Mouse (Mus musculus): ENCODE measurements around the gene Slc35a3.
A peak's percentile ranks its signal among the peaks of the same experiment; 100 is the strongest.
"Not testable (repeated sequence)": the region's sequence is repeated elsewhere in the genome, so short reads cannot be mapped to it uniquely, and the experiment has no call there.

Slc35a3 gene

DNA sequence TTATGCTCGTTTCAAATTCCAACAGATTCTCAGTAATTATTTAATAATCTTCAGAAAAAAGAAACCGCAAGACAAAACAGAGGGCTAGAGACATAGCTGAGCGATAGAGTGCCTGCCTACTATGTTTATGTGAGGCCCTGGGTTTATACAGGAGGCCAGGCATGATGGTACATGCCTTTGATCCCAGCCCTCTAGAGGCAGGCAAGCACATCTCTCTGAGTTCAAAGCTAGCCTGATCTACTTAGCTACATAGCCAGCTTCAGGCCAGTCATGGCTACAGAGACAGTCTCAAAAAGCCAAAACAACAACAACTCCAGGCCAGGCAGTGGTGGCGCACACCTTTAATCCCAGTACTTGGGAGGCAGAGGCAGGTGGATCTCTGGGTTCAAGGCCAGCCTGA lies 11.0 kb downstream of the Slc35a3 start:
- no peak for DNase-seq (ENCODE audit: low spot score in 2 of 2)

DNA sequence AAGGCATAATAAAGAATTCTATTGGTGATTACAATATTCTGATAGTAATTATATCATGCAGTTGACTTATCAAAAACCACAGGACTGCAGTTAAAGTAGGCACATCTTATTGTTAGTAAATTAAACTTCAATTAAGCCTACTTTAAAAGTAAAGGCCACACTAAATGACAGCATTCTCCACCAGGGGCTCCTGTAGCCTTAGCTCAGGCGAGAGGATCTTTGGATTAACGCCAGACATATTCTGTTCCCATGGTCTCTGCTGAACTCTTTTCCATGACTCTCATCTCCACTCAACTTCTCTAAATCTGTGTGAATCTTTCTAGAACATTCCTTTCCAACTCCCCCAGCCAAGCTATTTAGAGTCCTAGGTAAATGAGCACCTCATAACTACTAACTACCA lies 13.8 kb downstream of the Slc35a3 start:
- DNase-seq (ENCODE audit: low spot score in 2 of 2), result no peak

GRCm38 (mm10) chr3:116695666-116695985 lies 17.0 kb downstream of the Slc35a3 start:
- no peak for DNase-seq (ENCODE audit: low spot score in 2 of 2)

- no peak for DNase-seq (ENCODE audit: low spot score in 2 of 2)
Observed at GRCm38 (mm10) chr3:116694955-116695665, 17.5 kb downstream of the Slc35a3 start.

- DNase-seq (ENCODE audit: low spot score in 2 of 2), result no peak
Observed at GRCm38 (mm10) chr3:116694312-116694711, 18.3 kb downstream of the Slc35a3 start.

DNA sequence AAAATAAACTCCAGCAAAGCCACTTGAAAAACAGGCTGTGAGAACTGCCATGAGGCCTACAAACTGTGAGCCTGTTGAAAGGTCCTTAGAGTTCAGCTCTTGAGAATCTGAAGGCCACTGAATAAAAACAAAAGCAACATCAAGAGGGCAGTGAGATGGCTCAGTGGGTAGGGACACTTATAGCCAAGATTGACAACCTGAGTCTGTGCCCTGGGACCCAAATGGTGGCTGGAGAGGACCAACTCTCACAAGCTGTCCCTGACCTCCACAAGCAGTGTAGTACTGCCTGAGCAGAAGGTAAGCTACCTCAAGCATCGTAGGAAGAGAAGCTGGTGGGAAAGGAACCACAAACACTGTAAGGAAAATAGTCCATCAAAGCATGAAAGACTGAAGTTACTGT lies 31.5 kb downstream of the Slc35a3 start, which contains the start of gene Gm43191:
Gm43191 (minus strand) TSS at position 101 of the 400 bp plus-strand sequence.
- DNase-seq (ENCODE audit: low spot score in 2 of 2), result no peak

- not testable (repeated sequence) for DNase-seq (ENCODE audit: low spot score in 2 of 2)
Observed at GRCm38 (mm10) chr3:116664281-116664680, 48.4 kb downstream of the Slc35a3 start.

DNA sequence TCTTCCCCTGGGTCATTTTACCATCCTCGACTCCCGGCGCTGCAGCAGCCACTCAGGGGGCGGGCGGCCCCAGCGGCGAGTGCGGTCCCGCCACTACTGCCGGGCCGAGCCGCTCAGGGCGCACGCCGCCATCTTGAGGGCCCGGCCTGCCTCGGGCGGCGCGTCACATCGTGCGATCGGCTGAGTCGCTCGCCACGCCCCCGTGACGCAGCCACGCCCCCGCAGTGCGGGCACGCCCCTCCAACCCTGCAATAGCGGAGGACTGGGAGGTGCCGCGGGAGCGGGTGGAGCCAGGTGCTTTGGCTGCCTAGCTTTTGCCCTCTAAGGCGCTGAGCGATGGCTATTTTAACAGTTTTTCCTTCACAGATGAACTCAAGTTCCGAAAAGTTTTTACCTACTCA lies 50.2 kb downstream of the Slc35a3 start, which contains the start of gene Mfsd14a:
Mfsd14a (minus strand) TSS at position 215 of the 401 bp plus-strand sequence.
- DNase-seq (ENCODE audit: low spot score in 2 of 2), result peak; percentile 93 to 98

DNA sequence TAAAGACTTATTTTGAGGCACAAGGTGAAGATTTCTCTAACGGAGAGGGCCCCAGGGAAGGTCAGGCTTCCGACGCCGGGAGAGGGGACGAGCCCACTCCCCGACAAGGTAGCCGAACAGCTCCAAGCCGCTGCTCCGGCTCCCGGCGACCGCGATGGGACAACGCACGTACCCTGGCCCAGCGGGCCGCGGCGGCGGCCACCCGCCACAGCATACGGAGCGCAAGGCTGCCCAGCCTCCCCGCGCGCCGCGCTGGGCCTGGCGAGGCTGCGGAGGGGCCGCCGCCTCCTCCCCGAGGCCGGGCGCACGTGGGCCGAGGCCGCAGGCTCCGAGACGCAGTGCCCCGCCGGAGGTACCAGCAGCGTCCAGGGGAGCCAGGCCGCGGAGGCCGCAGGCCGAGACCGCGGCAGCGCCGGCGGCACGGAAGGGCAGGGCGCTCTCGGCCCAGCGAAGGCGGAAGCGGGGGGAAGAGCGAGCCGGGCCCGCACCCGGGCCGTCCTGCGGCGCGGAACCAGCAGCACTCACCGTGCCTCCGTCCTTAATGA lies 50.7 kb downstream of the Slc35a3 start:
- DNase-seq (ENCODE audit: low spot score in 2 of 2), result peak in 1 of 2 experiments; percentile 27

DNA sequence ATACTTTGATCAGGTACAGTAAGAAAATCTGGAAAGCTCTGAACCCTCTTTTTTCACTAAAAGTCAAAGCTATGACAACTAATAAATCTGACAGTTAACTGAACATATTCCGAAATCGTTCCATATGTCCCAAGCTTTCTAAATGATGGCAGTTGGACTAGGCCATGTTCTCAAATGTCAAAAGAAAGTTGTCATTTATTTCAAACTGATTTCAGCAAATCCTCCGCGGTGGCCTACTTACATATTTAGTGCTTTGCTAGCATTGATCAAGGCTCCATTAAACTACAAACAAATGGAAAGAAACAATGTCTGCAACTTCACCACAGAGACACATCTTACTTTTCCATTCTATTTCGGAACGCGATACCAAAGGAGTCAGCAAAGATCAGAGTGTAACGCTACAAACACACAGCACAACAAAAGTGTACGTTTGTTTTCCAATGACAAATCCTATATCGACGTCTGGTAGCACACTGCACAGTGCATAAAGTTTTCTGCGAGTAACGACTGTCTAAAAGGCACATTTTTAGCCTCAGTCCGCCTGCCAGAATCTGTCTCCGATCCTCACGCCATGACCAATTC lies 51.3 kb downstream of the Slc35a3 start:
- no peak for DNase-seq (ENCODE audit: low spot score in 2 of 2)

DNA sequence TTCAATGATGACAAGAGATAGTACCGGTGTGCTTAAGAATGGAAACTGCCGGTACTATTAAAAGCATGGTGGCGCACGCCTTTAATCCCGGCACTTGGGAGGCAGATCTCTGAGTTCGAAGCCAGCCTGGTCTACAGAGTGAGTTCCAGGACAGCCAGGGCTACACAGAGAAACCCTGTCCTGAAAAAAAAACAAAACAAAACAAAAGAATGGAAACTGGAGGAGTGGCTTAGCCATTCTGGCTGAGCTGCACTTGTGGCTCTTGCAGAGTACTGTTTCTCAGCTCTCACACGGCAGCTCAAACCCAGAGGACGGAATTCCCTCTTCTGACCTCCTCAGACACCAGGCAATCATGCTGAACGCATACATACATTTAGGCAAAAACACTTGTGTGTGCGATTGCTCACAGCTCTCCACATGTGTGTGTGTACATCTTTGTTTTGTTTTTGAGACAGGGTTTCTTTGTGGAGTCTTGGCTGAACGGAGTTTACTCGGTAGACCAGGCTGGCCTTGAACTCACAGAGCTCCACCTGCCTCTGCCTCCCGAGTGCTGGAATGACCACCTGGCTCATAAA lies 52.7 kb downstream of the Slc35a3 start:
- no peak for DNase-seq (ENCODE audit: low spot score in 2 of 2)

DNA sequence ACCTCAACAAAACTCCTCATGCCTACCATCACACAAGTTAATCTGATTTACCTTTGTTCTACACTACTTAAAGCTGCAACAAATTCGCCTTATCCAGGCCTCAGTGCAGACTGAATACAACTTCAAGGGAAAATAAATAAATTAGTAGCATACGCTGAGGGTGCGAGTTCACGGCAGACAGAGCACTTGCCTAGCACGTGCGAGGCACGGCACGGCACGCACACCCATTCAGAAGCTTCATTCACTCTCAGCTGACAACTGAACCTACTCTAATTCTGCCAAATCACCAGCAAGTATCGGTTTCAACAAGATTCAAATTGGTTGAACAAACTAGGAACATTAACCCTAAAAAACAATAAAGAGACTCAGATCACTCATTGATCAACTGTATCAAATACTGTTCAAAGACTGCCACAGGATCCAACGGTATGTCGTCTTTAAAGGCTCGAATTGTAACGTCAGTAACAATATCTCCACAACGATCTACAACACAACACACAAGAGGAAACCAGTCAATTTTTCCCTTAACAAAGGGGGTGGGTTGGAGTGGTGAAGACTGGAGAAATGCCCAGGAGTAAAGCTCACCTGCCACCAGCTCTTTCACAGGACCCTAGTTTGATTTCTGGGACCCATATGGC lies 53.6 kb downstream of the Slc35a3 start:
- no peak for DNase-seq (ENCODE audit: low spot score in 2 of 2)

GRCm38 (mm10) chr3:116656184-116656965 lies 56.3 kb downstream of the Slc35a3 start:
- DNase-seq (ENCODE audit: low spot score in 2 of 2), result no peak

GRCm38 (mm10) chr3:116654051-116654450 lies 58.6 kb downstream of the Slc35a3 start:
- DNase-seq (ENCODE audit: low spot score in 2 of 2), result not testable (repeated sequence)

DNA sequence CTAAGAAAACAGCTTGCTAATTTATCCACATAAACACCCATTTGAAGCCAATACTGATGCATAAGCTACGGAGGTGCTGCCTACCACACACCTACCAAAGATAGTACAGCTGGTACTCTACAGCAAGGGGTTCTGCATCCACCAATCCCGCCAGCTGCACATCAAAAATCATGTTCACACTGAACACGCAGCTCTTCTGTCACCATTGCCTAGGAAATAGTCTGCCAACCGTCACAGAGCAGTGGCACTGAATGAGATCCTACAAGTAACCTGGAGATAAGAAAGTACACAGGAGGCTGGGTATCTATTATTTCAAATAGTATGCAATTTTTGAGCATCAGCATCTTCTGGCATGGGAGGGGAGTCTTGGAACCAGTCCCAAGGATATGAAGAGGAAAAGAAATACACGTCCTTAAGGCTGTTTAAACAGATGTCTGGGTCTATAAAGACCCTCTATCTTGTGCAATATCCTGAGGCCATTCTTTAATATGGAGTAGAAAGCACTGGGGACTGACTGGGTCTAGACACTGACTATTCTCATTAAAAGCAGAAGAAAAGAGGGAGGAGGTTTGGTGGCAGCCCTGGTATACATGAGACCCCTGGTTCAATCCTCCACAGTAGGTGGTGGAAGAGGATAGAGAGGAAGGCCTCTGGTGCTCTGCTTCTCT lies 59.2 kb downstream of the Slc35a3 start:
- DNase-seq (ENCODE audit: low spot score in 2 of 2), result no peak

- DNase-seq (ENCODE audit: low spot score in 2 of 2), result no peak
Observed at GRCm38 (mm10) chr3:116652033-116652446, 60.6 kb downstream of the Slc35a3 start.

- DNase-seq (ENCODE audit: low spot score in 2 of 2), result no peak
Observed at GRCm38 (mm10) chr3:116650698-116651097, 61.9 kb downstream of the Slc35a3 start.

DNA sequence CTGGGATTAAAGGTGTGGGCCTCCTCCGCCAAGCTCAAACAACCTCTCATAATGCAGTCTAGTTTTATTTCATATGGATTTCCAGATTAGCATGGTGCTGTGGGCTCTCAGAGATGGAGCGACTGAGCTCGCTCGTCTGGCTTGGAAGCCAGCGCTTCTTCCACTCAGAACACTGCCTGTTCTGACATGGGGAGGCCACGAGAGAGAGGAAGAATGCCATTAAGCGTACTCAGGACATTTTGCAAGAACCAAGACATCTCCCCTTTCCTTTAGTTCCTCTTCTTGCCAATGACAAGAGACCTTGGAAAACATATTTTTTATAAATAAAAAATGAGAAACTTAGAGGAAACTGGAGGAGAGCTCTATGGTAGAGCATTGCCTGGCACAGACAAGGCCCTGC lies 63.8 kb downstream of the Slc35a3 start:
- DNase-seq (ENCODE audit: low spot score in 2 of 2), result no peak

GRCm38 (mm10) chr3:116646387-116646786 lies 66.2 kb downstream of the Slc35a3 start:
- DNase-seq (ENCODE audit: low spot score in 2 of 2), result no peak

DNA sequence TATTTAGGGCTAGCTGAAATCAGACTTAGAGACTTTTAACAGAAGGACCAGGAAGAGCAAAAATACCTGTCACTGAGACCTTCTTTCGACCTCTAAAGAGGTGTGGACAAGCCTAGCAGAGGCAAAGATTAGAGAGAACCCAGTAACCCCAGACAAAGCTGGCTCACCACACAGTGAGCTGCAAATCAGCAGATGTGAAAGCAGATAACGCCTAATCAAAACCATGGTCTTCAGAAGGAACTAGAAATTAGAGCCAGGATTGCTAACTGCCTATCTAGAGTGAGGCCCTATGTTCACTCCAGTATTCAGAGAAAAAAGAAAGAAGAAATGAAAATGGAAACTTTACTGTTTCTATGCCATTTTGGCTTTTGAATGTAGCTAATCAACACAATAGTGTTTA lies 70.3 kb downstream of the Slc35a3 start:
- no peak for DNase-seq (ENCODE audit: low spot score in 2 of 2)

DNA sequence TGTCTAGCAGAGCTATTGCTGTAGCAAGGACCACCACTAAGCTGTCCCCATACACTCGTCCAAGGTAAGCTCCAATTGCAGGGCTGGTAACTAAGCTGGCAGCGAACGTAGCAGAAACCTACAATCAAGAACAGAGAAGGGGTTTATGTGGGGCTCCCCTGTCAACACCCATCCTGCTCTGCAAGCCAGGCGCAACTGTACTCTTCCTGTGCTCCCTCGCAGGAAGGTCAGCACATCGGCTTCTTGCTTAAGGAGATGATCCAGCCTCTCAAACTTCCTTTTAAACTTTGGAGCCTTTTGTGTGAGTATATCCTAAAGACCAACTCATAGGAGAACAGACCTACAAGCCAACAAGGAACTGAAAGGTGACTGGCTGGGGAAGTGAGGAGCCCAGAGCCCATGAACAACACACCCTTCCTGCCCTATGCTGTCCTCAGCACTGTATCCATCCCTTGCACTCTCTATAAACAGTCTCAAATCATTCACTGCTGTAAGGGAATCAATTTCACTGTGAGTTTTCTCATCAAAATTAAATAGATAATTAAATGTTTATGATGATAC lies 70.7 kb downstream of the Slc35a3 start:
- DNase-seq (ENCODE audit: low spot score in 2 of 2), result no peak
